Mouse (Mus musculus) hindbrain, embryonic 12.5 days (tissue): ENCODE results near the gene Cep85l. TPM values are rescaled to one million over a fixed set of nuclear protein-coding genes. Genes with fewer than 3 reads are reported as not detected.

ENCODE experiments used
- ATAC-seq: fragments of 200-750 bp; cut with Nextera tagmentation; 2 replicates; pipeline ENCODE4 v1.8.0; 2017; ENCODE audit warnings: moderate TSS enrichment; ENCODE audit not compliant: low FRiP score
- H3K27ac ChIP-seq: fragments of 300-500 bp; sonication (generic); 2 replicates; pipeline ENCODE4 v1.5.1; 2016; ENCODE audit warnings: mild to moderate bottlenecking
- H3K27me3 ChIP-seq: fragments of 300-500 bp; sonication (generic); 2 replicates; pipeline ENCODE4 v1.6.1; 2016; ENCODE audit warnings: mild to moderate bottlenecking
- H3K36me3 ChIP-seq: fragments of 300-500 bp; sonication (generic); 2 replicates; pipeline ENCODE4 v1.6.1; 2016; ENCODE audit warnings: mild to moderate bottlenecking
- H3K4me1 ChIP-seq: fragments of 300-500 bp; sonication (generic); 2 replicates; pipeline ENCODE4 v1.6.1; 2016
- H3K4me2 ChIP-seq: fragments of 300-500 bp; sonication (generic); replicated peaks from 2 replicates; pipeline ENCODE4 v1.6.1; 2016; ENCODE audit warnings: mild to moderate bottlenecking
- H3K4me3 ChIP-seq: fragments of 300-500 bp; sonication (generic); 2 replicates; pipeline ENCODE4 v1.5.1; 2016; ENCODE audit warnings: mild to moderate bottlenecking
- H3K9ac ChIP-seq: fragments of 300-500 bp; sonication (generic); 2 replicates; pipeline ENCODE4 v1.6.1; 2016; ENCODE audit warnings: mild to moderate bottlenecking, moderate library complexity
- H3K9me3 ChIP-seq: fragments of 300-500 bp; sonication (generic); replicated peaks from 2 replicates; pipeline ENCODE4 v1.6.1; 2016; ENCODE audit warnings: mild to moderate bottlenecking
- WGBS: fragments of 180-500 bp; shearing (Covaris S2); methylation state at CpG from one replicate; pipeline ENCODE4 v1.1.7; 2016; 5-methylcytosine and 5-hydroxymethylcytosine counted together
- polyA plus RNA-seq: library from polyadenylated mRNA; unstranded; fragments of >200 nt; fragmentation: Nextera tagmentation; extraction: Ambion mirVana; gene quantifications from 2 replicates; pipeline ENCODE4 v1.2.1, GENCODE M21; 2016

Gene Cep85l
- polyA plus RNA-seq, 1 experiment from 2014 or later: 9.4 TPM

DNA sequence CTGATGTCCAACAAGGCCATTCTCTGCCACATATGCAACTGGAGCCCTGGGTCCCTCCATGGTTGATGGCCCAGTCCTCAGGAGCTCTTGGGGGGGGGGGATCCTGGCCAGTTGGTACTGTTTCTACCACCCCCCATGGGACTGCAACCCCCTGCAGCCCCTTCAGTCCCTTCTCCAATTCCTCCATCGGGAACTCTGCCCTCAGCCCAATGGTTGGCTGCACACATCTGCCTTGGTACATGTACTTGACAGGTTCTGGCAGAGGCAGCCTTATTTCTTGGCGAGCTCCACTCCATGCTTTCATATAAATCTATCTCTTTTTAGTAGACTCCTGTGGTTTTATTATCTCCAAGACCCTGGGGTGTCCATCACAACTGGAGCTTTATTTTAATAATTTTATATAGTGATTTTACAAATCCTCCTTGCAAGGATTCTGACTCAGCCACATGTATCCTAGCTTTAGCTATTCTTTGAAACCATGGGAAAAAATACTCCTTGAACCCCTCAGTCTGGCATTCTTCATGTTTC is 145.6 kb downstream of the Cep85l start:
- Histone ChIP-seq H3K9me3 (no peaks in the 10 kb centered on the region), H3K4me1 (no peaks in the 10 kb centered on the region), H3K9ac (no peak overlapping the region), H3K4me2 (no peak overlapping the region), H3K27me3 (no peaks in the 10 kb centered on the region), H3K4me3 (no peak overlapping the region), H3K27ac (no peak overlapping the region), H3K36me3 (no peaks in the 10 kb centered on the region)
- ATAC-seq: no peak
- WGBS: 74% methylated on average over 2 of the region's 2 CpGs

DNA sequence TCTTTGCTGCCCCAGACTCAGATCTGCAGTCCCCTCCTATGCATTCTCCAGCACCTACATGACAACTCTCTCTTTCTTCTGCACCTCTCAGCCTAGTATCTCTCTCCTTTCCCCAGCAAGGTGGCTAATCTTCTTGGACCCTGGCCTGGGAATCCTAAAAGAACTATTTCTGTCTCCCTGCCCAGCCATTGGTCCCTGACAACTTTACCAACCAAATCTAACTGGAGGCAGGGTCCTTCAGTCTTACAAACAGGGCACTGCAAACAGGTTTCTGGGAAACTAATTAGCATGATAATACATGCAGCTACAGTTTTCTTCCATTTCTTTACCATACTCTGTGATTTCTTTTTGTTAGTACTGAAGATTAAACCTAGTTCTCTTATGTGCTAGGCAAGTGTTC is 148.9 kb downstream of the Cep85l start:
- Histone ChIP-seq H3K4me2 (no peak overlapping the region), H3K4me3 (no peak overlapping the region), H3K27ac (no peak overlapping the region), H3K36me3 (no peaks in the 10 kb centered on the region), H3K9me3 (no peaks in the 10 kb centered on the region), H3K9ac (no peak overlapping the region), H3K4me1 (no peaks in the 10 kb centered on the region), H3K27me3 (no peaks in the 10 kb centered on the region)
- ATAC-seq: no peak

DNA sequence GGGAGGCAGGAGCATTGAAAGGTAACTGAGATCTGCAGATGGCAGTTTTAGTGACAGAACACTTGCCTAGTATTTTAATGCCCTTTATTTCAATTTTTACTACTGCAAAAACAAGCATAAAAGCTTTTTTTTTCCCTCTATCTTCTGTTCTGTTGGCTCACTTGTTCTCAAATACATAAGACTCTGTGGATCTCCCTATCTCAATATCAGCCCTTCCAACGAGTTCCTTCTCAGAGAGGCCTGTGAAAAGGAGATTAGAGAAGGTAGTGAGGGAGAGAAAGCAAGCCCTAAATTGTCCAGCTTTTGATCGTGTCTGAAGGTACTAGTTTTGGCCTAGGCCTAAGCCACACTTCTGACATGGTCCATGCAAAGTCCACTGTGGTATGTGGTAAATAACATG is 150.6 kb downstream of the Cep85l start:
- WGBS: 74% methylated on average over 2 of the region's 2 CpGs
- no peaks in the 10 kb centered on the region for H3K9me3 ChIP-seq
- H3K9ac ChIP-seq: no peak overlapping the region
- no peaks in the 10 kb centered on the region for H3K4me1 ChIP-seq
- no peak for ATAC-seq
- no peak overlapping the region for H3K4me3 ChIP-seq
- no peak overlapping the region for H3K4me2 ChIP-seq
- H3K27me3 ChIP-seq: no peaks in the 10 kb centered on the region
- H3K27ac ChIP-seq: no peak overlapping the region
- H3K36me3 ChIP-seq: no peaks in the 10 kb centered on the region

Other genes with a start within 250 kb of the Cep85l start
- gene Pln, start 42.3 kb downstream of the Cep85l start, polyA plus RNA-seq: 2.1 and 2.6 TPM in 2 replicates
- gene Asf1a, start 216.8 kb upstream of the Cep85l start, polyA plus RNA-seq: 131 and 134 TPM in 2 replicates